Mouse (Mus musculus) forebrain, postnatal 0 days (tissue): ENCODE results near the gene Synrg. TPM values are rescaled to one million over a fixed set of nuclear protein-coding genes. Genes with fewer than 3 reads are reported as not detected.

ENCODE experiments used
- ATAC-seq: fragments of 200-750 bp; cut with Nextera tagmentation; 2 replicates; pipeline ENCODE4 v1.8.0; 2017; ENCODE audit warnings: mild to moderate bottlenecking, moderate library complexity
- DNase-seq: peaks from one replicate; pipeline ENCODE4 v3.0.0-alpha.2; 2015
- H3K27ac ChIP-seq: fragments of 300-500 bp; sonication (generic); 2 replicates; pipeline ENCODE4 v1.5.1; 2014; ENCODE audit warnings: low read depth, mild to moderate bottlenecking, antibody characterized with exemption, low read length, moderate library complexity, mixed read lengths
- H3K27me3 ChIP-seq: fragments of 300-500 bp; sonication (generic); 2 replicates; pipeline ENCODE4 v1.6.1; 2014; ENCODE audit warnings: mild to moderate bottlenecking, low read length, mixed read lengths; ENCODE audit not compliant: insufficient read depth
- H3K36me3 ChIP-seq: fragments of 300-500 bp; sonication (generic); 2 replicates; pipeline ENCODE4 v1.6.1; 2014; ENCODE audit warnings: mild to moderate bottlenecking, moderate library complexity; ENCODE audit not compliant: insufficient read depth
- H3K4me1 ChIP-seq: fragments of 300-500 bp; sonication (generic); 2 replicates; pipeline ENCODE4 v1.6.1; 2014; ENCODE audit warnings: antibody characterized with exemption; ENCODE audit not compliant: insufficient read depth
- H3K4me2 ChIP-seq: fragments of 300-500 bp; sonication (generic); 2 replicates; pipeline ENCODE4 v1.6.1; 2014; ENCODE audit warnings: low read depth, mild to moderate bottlenecking, moderate library complexity
- H3K4me3 ChIP-seq: fragments of 300-500 bp; sonication (generic); 2 replicates; pipeline ENCODE4 v1.5.1; 2014; ENCODE audit warnings: low read depth, low read length, mixed read lengths
- H3K9ac ChIP-seq: fragments of 300-500 bp; sonication (generic); 2 replicates; pipeline ENCODE4 v1.6.1; 2014; ENCODE audit warnings: mild to moderate bottlenecking
- H3K9me3 ChIP-seq: fragments of 300-500 bp; sonication (generic); 2 replicates; pipeline ENCODE4 v1.6.1; 2016; ENCODE audit warnings: low read length
- CTCF ChIP-seq: sonication (generic); IDR thresholded peaks from 2 replicates; pipeline ENCODE4 v1.5.1; 2016; ENCODE audit warnings: antibody characterized with exemption, control low read depth, low read depth
- WGBS: fragments of 180-500 bp; shearing (Covaris S2); extraction: QIAGEN DNeasy Blood & Tissue Kit; methylation state at CpG from one replicate; pipeline ENCODE4 v1.1.7; 2014; 5-methylcytosine and 5-hydroxymethylcytosine counted together
- polyA plus RNA-seq: library from polyadenylated mRNA; unstranded; fragments of >200 nt; fragmentation: Nextera tagmentation; extraction: Ambion mirVana; gene quantifications from 2 replicates; pipeline ENCODE4 v1.2.1, GENCODE M21; 2015
- total RNA-seq: library from RNA; depleted of rRNA; stranded (reverse); fragments of >200 nt; gene quantifications from 2 replicates; pipeline ENCODE4 v1.2.3, GENCODE M21; 2014

The Synrg gene
- total and polyA plus RNA-seq, 2 experiments from 2014 or later = 18.6 to 52.1 TPM

GRCm38 (mm10) chr11:84033671-84034070 lies 69.4 kb downstream of the Synrg start:
- Histone ChIP-seq H3K4me1 (no peaks in the 10 kb centered on the region), H3K9me3 (no peaks in the 10 kb centered on the region), H3K27ac (no peak overlapping the region), H3K4me2 (no peak overlapping the region), H3K36me3 (peaks cover 61% of the 10 kb centered on the region), H3K27me3 (no peaks in the 10 kb centered on the region), H3K4me3 (no peak overlapping the region), H3K9ac (no peak overlapping the region)
- ATAC-seq (no peak), DNase-seq (no peak)
- WGBS = 89% methylated on average over 5 of the region's 5 CpGs
- TF ChIP-seq CTCF = no peak

GRCm38 (mm10) chr11:84040621-84041020 lies 76.4 kb downstream of the Synrg start:
- no peak for ATAC-seq
- Histone ChIP-seq H3K9ac (no peak overlapping the region), H3K4me3 (no peak overlapping the region), H3K4me1 (peaks cover 14% of the 10 kb centered on the region), H3K9me3 (no peaks in the 10 kb centered on the region), H3K27me3 (no peaks in the 10 kb centered on the region), H3K27ac (no peak overlapping the region), H3K36me3 (peaks cover 40% of the 10 kb centered on the region), H3K4me2 (no peak overlapping the region)
- WGBS = 48% methylated on average over 6 of the region's 6 CpGs
- no peak for DNase-seq
- no peak for TF ChIP-seq CTCF

GRCm38 (mm10) chr11:84042808-84043762 lies 78.9 kb downstream of the Synrg start:
- H3K27me3 ChIP-seq = no peaks in the 10 kb centered on the region
- peaks cover 33% of the 10 kb centered on the region for H3K36me3 ChIP-seq
- peak; percentile 16; the same call in 1 of the 2 replicates for TF ChIP-seq CTCF
- no peak overlapping the region for H3K4me3 ChIP-seq
- peaks cover 14% of the 10 kb centered on the region for H3K4me1 ChIP-seq
- peak overlapping the region; percentile 75 for H3K27ac ChIP-seq
- H3K9ac ChIP-seq = peak overlapping the region; percentile 2; the same call in 1 of the 2 replicates
- peak; percentile 93 for ATAC-seq
- peak; percentile 87 for DNase-seq
- H3K4me2 ChIP-seq = no peak overlapping the region; the same call in 1 of the 2 replicates
- no peaks in the 10 kb centered on the region for H3K9me3 ChIP-seq
- 10% methylated on average over 14 of the region's 14 CpGs for WGBS

- ATAC-seq (no peak), DNase-seq (no peak)
- Histone ChIP-seq H3K36me3 (peaks cover 17% of the 10 kb centered on the region), H3K9ac (no peak overlapping the region), H3K27ac (no peak overlapping the region), H3K4me2 (no peak overlapping the region), H3K4me1 (peaks cover 14% of the 10 kb centered on the region), H3K4me3 (no peak overlapping the region), H3K27me3 (no peaks in the 10 kb centered on the region), H3K9me3 (no peaks in the 10 kb centered on the region)
- TF ChIP-seq CTCF = no peak
- WGBS = 39% methylated on average over 1 of the region's 1 CpGs
Measured at GRCm38 (mm10) chr11:84044988-84045387, 80.8 kb downstream of the Synrg start.

- no peak for TF ChIP-seq CTCF
- Histone ChIP-seq H3K4me2 (no peak overlapping the region), H3K27me3 (no peaks in the 10 kb centered on the region), H3K27ac (no peak overlapping the region), H3K4me1 (peaks cover 14% of the 10 kb centered on the region), H3K4me3 (no peak overlapping the region), H3K9me3 (no peaks in the 10 kb centered on the region), H3K9ac (no peak overlapping the region), H3K36me3 (no peaks in the 10 kb centered on the region)
- ATAC-seq (no peak), DNase-seq (no peak)
- 53% methylated on average over 4 of the region's 4 CpGs for WGBS
Measured at GRCm38 (mm10) chr11:84047270-84047669, 83.0 kb downstream of the Synrg start.

GRCm38 (mm10) chr11:84048411-84048810 lies 84.2 kb downstream of the Synrg start:
- ATAC-seq (peak; percentile 44; the same call in 1 of the 2 replicates), DNase-seq (peak; percentile 57)
- Histone ChIP-seq H3K27me3 (no peaks in the 10 kb centered on the region), H3K4me3 (no peak overlapping the region), H3K9me3 (no peaks in the 10 kb centered on the region), H3K9ac (no peak overlapping the region), H3K36me3 (no peaks in the 10 kb centered on the region), H3K27ac (no peak overlapping the region), H3K4me1 (peaks cover 5% of the 10 kb centered on the region; the same call in 1 of the 2 replicates), H3K4me2 (no peak overlapping the region)
- WGBS = 49% methylated on average over 10 of the region's 10 CpGs
- TF ChIP-seq CTCF = no peak

GRCm38 (mm10) chr11:84053055-84053454 lies 88.8 kb downstream of the Synrg start:
- no peak for ATAC-seq
- no peak for TF ChIP-seq CTCF
- no peak overlapping the region for H3K9ac ChIP-seq

More at GRCm38 (mm10) chr11:84053055-84053454, 88.8 kb downstream of the Synrg start:
- Histone ChIP-seq H3K4me2 (no peak overlapping the region), H3K4me1 (no peaks in the 10 kb centered on the region), H3K4me3 (no peak overlapping the region), H3K27me3 (no peaks in the 10 kb centered on the region), H3K27ac (no peak overlapping the region), H3K36me3 (no peaks in the 10 kb centered on the region), H3K9me3 (no peaks in the 10 kb centered on the region)
- no peak for DNase-seq
- 77% methylated on average over 7 of the region's 7 CpGs for WGBS
